Mouse (Mus musculus) midbrain, embryonic 14.5 days (tissue): ENCODE results near the gene Rragc. TPM values are rescaled to one million over a fixed set of nuclear protein-coding genes. Genes with fewer than 3 reads are reported as not detected.
"Not testable (repeated sequence)": the region's sequence is repeated elsewhere in the genome, so short reads cannot be mapped to it uniquely, and the experiment has no call there.

Source experiments
- ATAC-seq: fragments of 200-750 bp; cut with Nextera tagmentation; 2 replicates; pipeline ENCODE4 v1.8.0; 2017; ENCODE audit warnings: moderate number of reproducible peaks, moderate library complexity; ENCODE audit not compliant: low FRiP score, low TSS enrichment
- DNase-seq: peaks from one replicate; pipeline ENCODE4 v3.0.0-alpha.2; 2015
- H3K27ac ChIP-seq: fragments of 300-500 bp; sonication (generic); replicated peaks from 2 replicates; pipeline ENCODE4 v1.5.1; 2014; ENCODE audit warnings: mild to moderate bottlenecking, low read depth, low read length, moderate library complexity
- H3K27me3 ChIP-seq: fragments of 300-500 bp; sonication (generic); 2 replicates; pipeline ENCODE4 v1.6.1; 2014; ENCODE audit warnings: low read length, control low read depth, mixed read lengths; ENCODE audit not compliant: control insufficient read depth, insufficient read depth
- H3K36me3 ChIP-seq: fragments of 300-500 bp; sonication (generic); 2 replicates; pipeline ENCODE4 v1.6.1; 2014; ENCODE audit warnings: low read length, control low read depth; ENCODE audit not compliant: control insufficient read depth, insufficient read depth
- H3K4me1 ChIP-seq: fragments of 300-500 bp; sonication (generic); 2 replicates; pipeline ENCODE4 v1.6.1; 2014; ENCODE audit warnings: mild to moderate bottlenecking, antibody characterized with exemption, low read length, control low read depth; ENCODE audit not compliant: control insufficient read depth, insufficient read depth
- H3K4me2 ChIP-seq: fragments of 300-500 bp; sonication (generic); 2 replicates; pipeline ENCODE4 v1.6.1; 2014; ENCODE audit warnings: mild to moderate bottlenecking, low read length, moderate library complexity
- H3K4me3 ChIP-seq: fragments of 300-500 bp; sonication (generic); replicated peaks from 2 replicates; pipeline ENCODE4 v1.5.1; 2014; ENCODE audit warnings: low read depth, low read length
- H3K9ac ChIP-seq: fragments of 300-500 bp; sonication (generic); replicated peaks from 2 replicates; pipeline ENCODE4 v1.6.1; 2014; ENCODE audit warnings: mild to moderate bottlenecking, low read length, moderate library complexity
- H3K9me3 ChIP-seq: fragments of 300-500 bp; sonication (generic); 2 replicates; pipeline ENCODE4 v1.6.1; 2016; ENCODE audit warnings: low read length, control low read depth, mixed read lengths; ENCODE audit not compliant: control insufficient read depth
- WGBS: fragments of 180-500 bp; shearing (Covaris S2); extraction: QIAGEN DNeasy Blood & Tissue Kit; methylation state at CpG from one replicate; pipeline ENCODE4 v1.1.7; 2014; 5-methylcytosine and 5-hydroxymethylcytosine counted together
- polyA plus RNA-seq: library from polyadenylated mRNA; unstranded; fragments of >200 nt; fragmentation: Nextera tagmentation; extraction: Ambion mirVana; gene quantifications from 2 replicates; pipeline ENCODE4 v1.2.1, GENCODE M21; 2014

Rragc gene
- polyA plus RNA-seq, 1 experiment from 2014 or later: 53.6 TPM

- not testable (repeated sequence) for H3K27ac ChIP-seq, H3K27me3 ChIP-seq, ATAC-seq, H3K9ac ChIP-seq, H3K4me2 ChIP-seq, H3K4me1 ChIP-seq, DNase-seq, H3K9me3 ChIP-seq, H3K4me3 ChIP-seq
- H3K36me3 ChIP-seq: peaks cover 15% of the 10 kb centered on the region
- 80% methylated on average over 7 of the region's 7 CpGs for WGBS
Measured at GRCm38 (mm10) chr4:123940878-123941277, 23.6 kb downstream of the Rragc start.

- Histone ChIP-seq H3K4me2 (no peak overlapping the region), H3K4me3 (no peak overlapping the region), H3K4me1 (no peaks in the 10 kb centered on the region), H3K36me3 (no peaks in the 10 kb centered on the region), H3K9ac (no peak overlapping the region), H3K27ac (no peak overlapping the region), H3K27me3 (no peaks in the 10 kb centered on the region), H3K9me3 (no peaks in the 10 kb centered on the region)
- ATAC-seq (no peak), DNase-seq (no peak)
- WGBS: 90% methylated on average over 4 of the region's 4 CpGs
Measured at GRCm38 (mm10) chr4:123946701-123947100, 29.5 kb downstream of the Rragc start.

DNA sequence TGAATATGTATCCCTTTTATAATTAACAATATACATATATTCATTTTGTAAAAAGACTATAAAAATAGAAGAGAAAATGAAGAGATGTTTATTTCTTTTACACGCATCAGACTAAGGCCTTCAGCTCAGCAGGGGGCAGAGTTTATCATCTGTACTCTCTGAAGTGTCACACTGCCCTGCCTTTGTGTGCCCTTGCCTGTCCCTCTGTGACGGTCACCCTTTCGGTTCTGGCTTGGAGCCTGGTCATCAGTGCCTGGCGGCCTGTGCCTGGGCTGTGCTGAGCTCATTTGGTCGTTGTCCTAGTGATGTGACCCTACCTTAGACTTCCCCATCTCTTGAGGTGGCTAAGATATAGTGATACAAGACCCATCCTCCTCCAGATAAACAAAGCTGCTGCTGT is 29.9 kb downstream of the Rragc start:
- ATAC-seq (no peak), DNase-seq (no peak)
- Histone ChIP-seq H3K9me3 (no peaks in the 10 kb centered on the region), H3K27ac (no peak overlapping the region), H3K4me3 (no peak overlapping the region), H3K27me3 (no peaks in the 10 kb centered on the region), H3K4me1 (no peaks in the 10 kb centered on the region), H3K4me2 (no peak overlapping the region), H3K9ac (no peak overlapping the region), H3K36me3 (no peaks in the 10 kb centered on the region)
- WGBS: 60% methylated on average over 5 of the region's 5 CpGs

- H3K27ac ChIP-seq: no peak overlapping the region
- ATAC-seq: no peak
- H3K36me3 ChIP-seq: no peaks in the 10 kb centered on the region
- 86% methylated on average over 6 of the region's 6 CpGs for WGBS
- no peak for DNase-seq
- no peaks in the 10 kb centered on the region for H3K27me3 ChIP-seq
- H3K4me2 ChIP-seq: no peak overlapping the region
- no peaks in the 10 kb centered on the region for H3K4me1 ChIP-seq
- no peak overlapping the region for H3K9ac ChIP-seq
- H3K9me3 ChIP-seq: no peaks in the 10 kb centered on the region
- no peak overlapping the region for H3K4me3 ChIP-seq
Measured at GRCm38 (mm10) chr4:123948901-123949300, 31.7 kb downstream of the Rragc start.

GRCm38 (mm10) chr4:123949649-123950048 is 32.4 kb downstream of the Rragc start:
- Histone ChIP-seq H3K36me3 (no peaks in the 10 kb centered on the region), H3K27me3 (no peaks in the 10 kb centered on the region), H3K9ac (no peak overlapping the region), H3K27ac (no peak overlapping the region), H3K4me1 (no peaks in the 10 kb centered on the region), H3K4me3 (no peak overlapping the region), H3K4me2 (no peak overlapping the region), H3K9me3 (no peaks in the 10 kb centered on the region)
- no peak for ATAC-seq
- WGBS: 81% methylated on average over 10 of the region's 10 CpGs
- no peak for DNase-seq

DNA sequence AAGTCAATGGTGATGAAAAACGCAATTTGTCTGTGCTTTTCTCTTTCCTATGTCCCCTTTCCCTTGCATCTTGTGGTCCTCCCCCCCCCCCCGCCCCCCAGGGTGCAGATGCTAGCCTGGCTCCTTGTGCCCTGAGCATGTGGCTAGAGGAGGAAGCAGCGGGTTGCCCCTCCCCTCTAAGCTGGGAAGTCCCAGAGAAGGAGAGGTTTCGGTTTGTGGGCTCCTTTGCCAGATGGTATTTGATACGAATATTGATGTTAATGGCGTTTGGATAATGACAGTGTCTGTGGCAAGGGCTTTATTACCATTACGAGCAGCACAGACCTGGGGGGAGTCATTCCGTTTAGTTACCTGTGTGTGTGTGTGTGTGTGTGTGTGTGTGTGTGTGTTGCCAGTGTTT is 34.8 kb downstream of the Rragc start:
- Histone ChIP-seq H3K27ac (no peak overlapping the region), H3K27me3 (no peaks in the 10 kb centered on the region), H3K36me3 (no peaks in the 10 kb centered on the region), H3K4me2 (no peak overlapping the region), H3K4me3 (no peak overlapping the region), H3K9me3 (no peaks in the 10 kb centered on the region), H3K4me1 (peaks cover 6% of the 10 kb centered on the region; the same call in 1 of the 2 replicates), H3K9ac (no peak overlapping the region)
- WGBS: 45% methylated on average over 7 of the region's 8 CpGs
- ATAC-seq: no peak
- DNase-seq: no peak

DNA sequence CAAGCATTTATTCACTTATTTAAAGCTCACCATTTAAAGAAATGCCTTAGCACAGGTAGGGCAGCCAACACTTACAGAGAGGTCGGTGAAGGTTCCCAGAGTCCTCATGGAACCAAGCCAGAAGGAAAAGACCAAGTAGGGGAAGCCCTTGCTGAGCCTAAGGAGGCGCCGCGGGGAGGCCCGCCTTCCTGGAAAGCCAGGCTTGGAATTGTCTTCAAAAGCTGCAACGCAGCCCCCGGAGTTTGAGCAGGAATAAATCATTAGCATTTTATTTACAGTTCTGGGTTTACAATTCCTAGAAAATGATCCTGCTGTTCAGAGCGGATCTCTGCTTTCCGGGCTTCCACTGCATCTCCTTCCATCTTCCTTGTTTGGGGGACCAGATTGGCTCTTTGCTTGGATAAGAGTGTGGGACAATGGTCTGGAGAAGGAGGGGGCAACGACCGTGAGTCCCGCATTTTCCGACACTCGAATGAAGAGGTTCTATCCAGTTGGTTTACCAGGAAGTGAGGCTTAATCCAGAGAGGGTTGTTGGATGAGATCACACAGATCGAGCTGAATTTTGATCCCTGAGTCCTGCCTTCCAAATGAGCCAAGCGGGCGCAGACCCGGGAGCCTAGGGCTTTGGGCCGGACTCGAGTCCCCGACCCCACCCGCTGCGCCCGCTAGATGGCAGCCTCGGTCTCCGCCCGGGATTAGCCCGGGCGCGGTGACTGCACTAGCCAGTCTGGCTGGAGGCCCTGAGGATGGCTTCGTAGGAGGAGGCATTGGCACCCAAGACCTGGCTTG is 39.7 kb downstream of the Rragc start:
- peak; percentile 94 for DNase-seq
- H3K27ac ChIP-seq: no peak overlapping the region
- H3K4me2 ChIP-seq: peak overlapping the region; percentile 45
- H3K9ac ChIP-seq: 0 out of 2 replicates have a peak overlapping the region, but pooled peaks have one; percentile 24
- no peaks in the 10 kb centered on the region for H3K9me3 ChIP-seq
- ATAC-seq: peak; percentile 68
- 8% methylated on average over 31 of the region's 31 CpGs for WGBS
- peaks cover 7% of the 10 kb centered on the region; the same call in 1 of the 2 replicates for H3K27me3 ChIP-seq
- no peak overlapping the region; the same call in 1 of the 2 replicates for H3K4me3 ChIP-seq
- H3K36me3 ChIP-seq: no peaks in the 10 kb centered on the region
- peaks cover 9% of the 10 kb centered on the region; the same call in 1 of the 2 replicates for H3K4me1 ChIP-seq

DNA sequence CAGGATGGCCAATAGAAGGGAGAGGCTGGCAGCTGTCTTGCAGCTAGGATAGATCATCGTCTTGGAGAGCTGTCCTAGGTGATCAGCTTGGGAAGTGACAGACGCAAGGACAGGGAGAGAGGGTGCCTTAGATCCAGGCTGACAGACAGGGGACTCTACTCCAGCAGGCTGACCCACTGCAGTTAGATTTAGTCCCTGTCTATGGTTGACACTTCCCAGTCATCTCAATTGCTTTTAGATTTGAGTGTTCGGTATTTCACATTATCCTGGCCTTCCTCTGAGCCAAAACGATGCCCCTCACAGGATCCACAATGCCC is 40.2 kb downstream of the Rragc start:
- 53% methylated on average over 4 of the region's 4 CpGs for WGBS
- Histone ChIP-seq H3K9ac (0 out of 2 replicates have a peak overlapping the region, but pooled peaks have one; percentile 24), H3K27me3 (peaks cover 7% of the 10 kb centered on the region; the same call in 1 of the 2 replicates)

GRCm38 (mm10) chr4:123957891-123958290 is 40.6 kb downstream of the Rragc start:
- ATAC-seq (no peak), DNase-seq (no peak)
- Histone ChIP-seq H3K9ac (no peak overlapping the region), H3K9me3 (no peaks in the 10 kb centered on the region), H3K27me3 (peaks cover 7% of the 10 kb centered on the region; the same call in 1 of the 2 replicates), H3K27ac (no peak overlapping the region), H3K4me1 (peaks cover 9% of the 10 kb centered on the region; the same call in 1 of the 2 replicates), H3K4me2 (no peak overlapping the region), H3K36me3 (no peaks in the 10 kb centered on the region), H3K4me3 (no peak overlapping the region)
- WGBS: 71% methylated on average over 4 of the region's 4 CpGs

More for the DNA sequence above, 40.2 kb downstream of the Rragc start:
- no peaks in the 10 kb centered on the region for H3K9me3 ChIP-seq
- H3K4me3 ChIP-seq: no peak overlapping the region
- ATAC-seq (no peak), DNase-seq (no peak)
- no peak overlapping the region for H3K4me2 ChIP-seq
- no peaks in the 10 kb centered on the region for H3K36me3 ChIP-seq
- peaks cover 9% of the 10 kb centered on the region; the same call in 1 of the 2 replicates for H3K4me1 ChIP-seq
- H3K27ac ChIP-seq: no peak overlapping the region
